Mouse (Mus musculus): ENCODE results near the gene Dnm3. TPM values are rescaled to one million over a fixed set of nuclear protein-coding genes. Genes with fewer than 3 reads are reported as not detected.

The Dnm3 gene
- polyA plus RNA-seq, 1 experiment: 1.6 TPM

GRCm38 (mm10) chr1:161991846-161992245 is 486.0 kb downstream of the Dnm3 start:
- H3K79me3 ChIP-seq (ENCODE audit: low read depth): no peaks in the 10 kb centered on the region
- H3K36me3 ChIP-seq (ENCODE audit: control insufficient read depth, insufficient read depth): no peaks in the 10 kb centered on the region
- H3K79me2 ChIP-seq (ENCODE audit: control insufficient read depth, insufficient read depth): no peaks in the 10 kb centered on the region
- H3K27me3 ChIP-seq (ENCODE audit: control insufficient read depth, insufficient read depth, insufficient read length): no peaks in the 10 kb centered on the region
- no peak overlapping the region for H3K4me3 ChIP-seq (ENCODE audit: insufficient read depth, poor library complexity, severe bottlenecking)
- H3ac ChIP-seq (ENCODE audit: control insufficient read depth, insufficient read length, low read depth): no peak overlapping the region
- TF ChIP-seq CEBPB (IDR thresholded peaks at IDR 0.05; ENCODE audit: low read depth) (no peak), MAX (IDR thresholded peaks at IDR 0.05) (no peak), CTCF (IDR thresholded peaks at IDR 0.05; ENCODE audit: control insufficient read depth, insufficient read depth, insufficient read length) (no peak), MYOG (IDR thresholded peaks at IDR 0.05; ENCODE audit: control insufficient read depth, extremely low read depth, insufficient read length) (no peak), USF1 (IDR thresholded peaks at IDR 0.05; ENCODE audit: low read depth) (no peak), FOSL1 (IDR thresholded peaks at IDR 0.05; ENCODE audit: insufficient read depth, low read length, poor library complexity, severe bottlenecking) (no peak), MYOD1 (IDR thresholded peaks at IDR 0.05; ENCODE audit: control insufficient read depth, insufficient read length, low read depth) (no peak)

- Histone ChIP-seq H3K36me3 (ENCODE audit: control insufficient read depth, insufficient read depth) (no peaks in the 10 kb centered on the region), H3K79me2 (ENCODE audit: control insufficient read depth, insufficient read depth) (no peaks in the 10 kb centered on the region), H3K79me3 (ENCODE audit: low read depth) (no peaks in the 10 kb centered on the region), H3K4me3 (ENCODE audit: insufficient read depth, poor library complexity, severe bottlenecking) (no peak overlapping the region), H3ac (ENCODE audit: control insufficient read depth, insufficient read length, low read depth) (no peak overlapping the region), H3K27me3 (ENCODE audit: control insufficient read depth, insufficient read depth, insufficient read length) (no peaks in the 10 kb centered on the region)
- no peak for TF ChIP-seq MAX (IDR thresholded peaks at IDR 0.05)
- no peak for TF ChIP-seq USF1 (IDR thresholded peaks at IDR 0.05; ENCODE audit: low read depth)
- no peak for TF ChIP-seq FOSL1 (IDR thresholded peaks at IDR 0.05; ENCODE audit: insufficient read depth, low read length, poor library complexity, severe bottlenecking)
- TF ChIP-seq MYOG (IDR thresholded peaks at IDR 0.05; ENCODE audit: control insufficient read depth, extremely low read depth, insufficient read length): no peak
These were observed 486.9 kb downstream of the Dnm3 start for GRCm38 (mm10) chr1:161990684-161991578.

GRCm38 (mm10) chr1:161983979-161984566 is 493.8 kb downstream of the Dnm3 start:
- TF ChIP-seq MYOG (IDR thresholded peaks at IDR 0.05; ENCODE audit: control insufficient read depth, extremely low read depth, insufficient read length) (no peak), MYOD1 (IDR thresholded peaks at IDR 0.05; ENCODE audit: control insufficient read depth, insufficient read length, low read depth) (no peak), FOSL1 (IDR thresholded peaks at IDR 0.05; ENCODE audit: insufficient read depth, low read length, poor library complexity, severe bottlenecking) (no peak), CTCF (IDR thresholded peaks at IDR 0.05; ENCODE audit: control insufficient read depth, insufficient read depth, insufficient read length) (no peak), MAX (IDR thresholded peaks at IDR 0.05) (no peak), CEBPB (IDR thresholded peaks at IDR 0.05; ENCODE audit: low read depth) (no peak), USF1 (IDR thresholded peaks at IDR 0.05; ENCODE audit: low read depth) (no peak)
- H3K79me2 ChIP-seq (ENCODE audit: control insufficient read depth, insufficient read depth): no peaks in the 10 kb centered on the region
- H3K4me3 ChIP-seq (ENCODE audit: insufficient read depth, poor library complexity, severe bottlenecking): no peak overlapping the region
- no peaks in the 10 kb centered on the region for H3K36me3 ChIP-seq (ENCODE audit: control insufficient read depth, insufficient read depth)
- no peaks in the 10 kb centered on the region for H3K79me3 ChIP-seq (ENCODE audit: low read depth)
- no peaks in the 10 kb centered on the region for H3K27me3 ChIP-seq (ENCODE audit: control insufficient read depth, insufficient read depth, insufficient read length)
- H3ac ChIP-seq (ENCODE audit: control insufficient read depth, insufficient read length, low read depth): no peak overlapping the region

GRCm38 (mm10) chr1:161983451-161983850 is 494.4 kb downstream of the Dnm3 start:
- Histone ChIP-seq H3K36me3 (ENCODE audit: control insufficient read depth, insufficient read depth) (no peaks in the 10 kb centered on the region), H3K79me3 (ENCODE audit: low read depth) (no peaks in the 10 kb centered on the region), H3K4me3 (ENCODE audit: insufficient read depth, poor library complexity, severe bottlenecking) (no peak overlapping the region), H3K27me3 (ENCODE audit: control insufficient read depth, insufficient read depth, insufficient read length) (no peaks in the 10 kb centered on the region), H3ac (ENCODE audit: control insufficient read depth, insufficient read length, low read depth) (no peak overlapping the region), H3K79me2 (ENCODE audit: control insufficient read depth, insufficient read depth) (no peaks in the 10 kb centered on the region)
- TF ChIP-seq CEBPB (IDR thresholded peaks at IDR 0.05; ENCODE audit: low read depth): no peak
- TF ChIP-seq MAX (IDR thresholded peaks at IDR 0.05): no peak
- no peak for TF ChIP-seq MYOG (IDR thresholded peaks at IDR 0.05; ENCODE audit: control insufficient read depth, extremely low read depth, insufficient read length)
- no peak for TF ChIP-seq FOSL1 (IDR thresholded peaks at IDR 0.05; ENCODE audit: insufficient read depth, low read length, poor library complexity, severe bottlenecking)
- no peak for TF ChIP-seq USF1 (IDR thresholded peaks at IDR 0.05; ENCODE audit: low read depth)
- no peak for TF ChIP-seq MYOD1 (IDR thresholded peaks at IDR 0.05; ENCODE audit: control insufficient read depth, insufficient read length, low read depth)
- TF ChIP-seq CTCF (IDR thresholded peaks at IDR 0.05; ENCODE audit: control insufficient read depth, insufficient read depth, insufficient read length): no peak

GRCm38 (mm10) chr1:161980626-161981298 is 497.1 kb downstream of the Dnm3 start:
- H3K27me3 ChIP-seq (ENCODE audit: control insufficient read depth, insufficient read depth, insufficient read length): no peaks in the 10 kb centered on the region
- no peaks in the 10 kb centered on the region for H3K79me3 ChIP-seq (ENCODE audit: low read depth)
- H3K4me3 ChIP-seq (ENCODE audit: insufficient read depth, poor library complexity, severe bottlenecking): no peak overlapping the region
- no peak overlapping the region for H3ac ChIP-seq (ENCODE audit: control insufficient read depth, insufficient read length, low read depth)
- H3K79me2 ChIP-seq (ENCODE audit: control insufficient read depth, insufficient read depth): no peaks in the 10 kb centered on the region
- no peaks in the 10 kb centered on the region for H3K36me3 ChIP-seq (ENCODE audit: control insufficient read depth, insufficient read depth)
- TF ChIP-seq CTCF (IDR thresholded peaks at IDR 0.05; ENCODE audit: control insufficient read depth, insufficient read depth, insufficient read length) (no peak), MYOG (IDR thresholded peaks at IDR 0.05; ENCODE audit: control insufficient read depth, extremely low read depth, insufficient read length) (no peak), FOSL1 (IDR thresholded peaks at IDR 0.05; ENCODE audit: insufficient read depth, low read length, poor library complexity, severe bottlenecking) (no peak)

All from C2C12 (cell line).